Mouse (Mus musculus) lung, adult 2 months (tissue): ENCODE results near the gene Rmi2. TPM values are rescaled to one million over a fixed set of nuclear protein-coding genes. Genes with fewer than 3 reads are reported as not detected.
"Not testable (repeated sequence)": the region's sequence is repeated elsewhere in the genome, so short reads cannot be mapped to it uniquely, and the experiment has no call there.

Source experiments
- DNase-seq: peaks from one replicate; pipeline ENCODE4 v3.0.0; 2022
- H3K4me1 ChIP-seq: fragments of 200-500 bp; 2 replicates; pipeline ENCODE4 v1.6.1; 2011; ENCODE audit warnings: low read length; ENCODE audit not compliant: control insufficient read depth, insufficient read depth
- H3K4me3 ChIP-seq: fragments of 200-500 bp; replicated peaks from 2 replicates; pipeline ENCODE3; 2011; ENCODE audit warnings: low read depth, mild to moderate bottlenecking, control low read depth, low read length; ENCODE audit errors: extremely low read depth
- CTCF ChIP-seq: fragments of 200-500 bp; IDR thresholded peaks from 2 replicates; pipeline ENCODE4 v1.5.1; 2011; ENCODE audit warnings: mild to moderate bottlenecking, low read length, control low read depth; ENCODE audit not compliant: insufficient read depth
- POLR2A ChIP-seq: fragments of 200-500 bp; IDR thresholded peaks from 2 replicates; pipeline ENCODE4 v1.6.1; 2011; ENCODE audit warnings: low read depth, mild to moderate bottlenecking, control low read depth, low read length, borderline replicate concordance; ENCODE audit errors: extremely low read depth
- WGBS: fragments of 180-500 bp; shearing (Covaris S2); methylation state at CpG from one replicate; pipeline ENCODE4 v1.1.7; 2018; 5-methylcytosine and 5-hydroxymethylcytosine counted together
- polyA plus RNA-seq: library from polyadenylated mRNA; depleted of rRNA; stranded (reverse); fragments of >200 nt; gene quantifications from 2 replicates; pipeline ENCODE4 v1.2.3, GENCODE M21; 2012

Rmi2 gene
- polyA plus RNA-seq, 1 experiment = 0.38 TPM

GRCm38 (mm10) chr16:10842282-10842855 is 7.5 kb downstream of the Rmi2 start:
- no peak for DNase-seq
- TF ChIP-seq POLR2A (no peak), CTCF (no peak)
- no peak overlapping the region for H3K4me3 ChIP-seq
- peaks cover 16% of the 10 kb centered on the region for H3K4me1 ChIP-seq
- 74% methylated on average over 4 of the region's 4 CpGs for WGBS

GRCm38 (mm10) chr16:10843486-10844318 is 8.8 kb downstream of the Rmi2 start:
- H3K4me3 ChIP-seq = peak overlapping the region; percentile 35
- TF ChIP-seq POLR2A = no peak
- no peak for TF ChIP-seq CTCF
- H3K4me1 ChIP-seq = peaks cover 9% of the 10 kb centered on the region
- WGBS = 8% methylated on average over 18 of the region's 18 CpGs
- DNase-seq = peak; percentile 35

GRCm38 (mm10) chr16:10844319-10844670 is 9.4 kb downstream of the Rmi2 start:
- Histone ChIP-seq H3K4me1 (peaks cover 9% of the 10 kb centered on the region), H3K4me3 (no peak overlapping the region)

GRCm38 (mm10) chr16:10845952-10846351 is 11.1 kb downstream of the Rmi2 start:
- WGBS = 90% methylated on average over 6 of the region's 6 CpGs
- TF ChIP-seq CTCF = no peak
- TF ChIP-seq POLR2A = no peak
- peaks cover 14% of the 10 kb centered on the region for H3K4me1 ChIP-seq

More at GRCm38 (mm10) chr16:10844319-10844670, 9.4 kb downstream of the Rmi2 start:
- WGBS = 32% methylated on average over 6 of the region's 6 CpGs
- DNase-seq = no peak
- TF ChIP-seq CTCF (no peak), POLR2A (no peak)

GRCm38 (mm10) chr16:10846503-10846902 is 11.6 kb downstream of the Rmi2 start:
- H3K4me3 ChIP-seq = no peak overlapping the region
- TF ChIP-seq POLR2A = no peak
- TF ChIP-seq CTCF = peak; percentile 83
- DNase-seq = peak; percentile 58
- H3K4me1 ChIP-seq = peaks cover 14% of the 10 kb centered on the region
- WGBS = 55% methylated on average over 4 of the region's 4 CpGs

More at GRCm38 (mm10) chr16:10845952-10846351, 11.1 kb downstream of the Rmi2 start:
- no peak overlapping the region for H3K4me3 ChIP-seq
- no peak for DNase-seq

- Histone ChIP-seq H3K4me1 (peaks cover 5% of the 10 kb centered on the region; the same call in 1 of the 2 replicates), H3K4me3 (no peak overlapping the region)
- TF ChIP-seq POLR2A = no peak
- peak; percentile 73 for DNase-seq
- 39% methylated on average over 12 of the region's 12 CpGs for WGBS
Measured at GRCm38 (mm10) chr16:10849965-10850861, 15.4 kb downstream of the Rmi2 start.

GRCm38 (mm10) chr16:10850905-10851304 is 16.0 kb downstream of the Rmi2 start:
- H3K4me1 ChIP-seq = peaks cover 5% of the 10 kb centered on the region; the same call in 1 of the 2 replicates
- TF ChIP-seq CTCF (no peak), POLR2A (no peak)
- WGBS = 70% methylated on average over 4 of the region's 4 CpGs
- H3K4me3 ChIP-seq = no peak overlapping the region
- no peak for DNase-seq

- H3K4me1 ChIP-seq, H3K4me3 ChIP-seq, DNase-seq: not testable (repeated sequence)
- 93% methylated on average over 10 of the region's 10 CpGs for WGBS
Measured at GRCm38 (mm10) chr16:10852216-10852615, 17.4 kb downstream of the Rmi2 start.

- no peaks in the 10 kb centered on the region for H3K4me1 ChIP-seq
- TF ChIP-seq POLR2A (no peak), CTCF (no peak)
- no peak for DNase-seq
- H3K4me3 ChIP-seq = no peak overlapping the region
- 82% methylated on average over 7 of the region's 7 CpGs for WGBS
Measured at GRCm38 (mm10) chr16:10859726-10860245, 24.9 kb downstream of the Rmi2 start.

GRCm38 (mm10) chr16:10861408-10861807 is 26.5 kb downstream of the Rmi2 start:
- TF ChIP-seq CTCF (no peak), POLR2A (no peak)
- H3K4me1 ChIP-seq = no peaks in the 10 kb centered on the region
- H3K4me3 ChIP-seq = no peak overlapping the region
- no peak for DNase-seq
- WGBS = 51% methylated on average over 3 of the region's 3 CpGs
